Mouse (Mus musculus) embryonic facial prominence, embryonic 13.5 days (tissue): Measurements from ENCODE around the gene Stmnd1. TPM values are rescaled to one million over a fixed set of nuclear protein-coding genes. Genes with fewer than 3 reads are reported as not detected.

Experiments
- ATAC-seq: fragments of 200-750 bp; cut with Nextera tagmentation; 2 replicates; pipeline ENCODE4 v1.8.0; 2017; ENCODE audit warnings: low read depth; ENCODE audit not compliant: insufficient number of reproducible peaks, insufficient read depth, low FRiP score, low TSS enrichment
- H3K27ac ChIP-seq: fragments of 300-500 bp; sonication (generic); 2 replicates; pipeline ENCODE4 v1.5.1; 2015; ENCODE audit warnings: moderate library complexity, mild to moderate bottlenecking, inconsistent platforms
- H3K27me3 ChIP-seq: fragments of 300-500 bp; sonication (generic); 2 replicates; pipeline ENCODE4 v1.6.1; 2015; ENCODE audit warnings: mild to moderate bottlenecking, inconsistent platforms
- H3K36me3 ChIP-seq: fragments of 300-500 bp; sonication (generic); 2 replicates; pipeline ENCODE4 v1.6.1; 2015; ENCODE audit warnings: mild to moderate bottlenecking, inconsistent platforms
- H3K4me1 ChIP-seq: fragments of 300-500 bp; sonication (generic); 2 replicates; pipeline ENCODE4 v1.6.1; 2015; ENCODE audit warnings: inconsistent platforms
- H3K4me2 ChIP-seq: fragments of 300-500 bp; sonication (generic); 2 replicates; pipeline ENCODE4 v1.6.1; 2015; ENCODE audit warnings: moderate library complexity, mild to moderate bottlenecking, inconsistent platforms
- H3K4me3 ChIP-seq: fragments of 300-500 bp; sonication (generic); 2 replicates; pipeline ENCODE4 v1.5.1; 2015; ENCODE audit warnings: mild to moderate bottlenecking, inconsistent platforms
- H3K9ac ChIP-seq: fragments of 300-500 bp; sonication (generic); 2 replicates; pipeline ENCODE4 v1.6.1; 2015; ENCODE audit warnings: mild to moderate bottlenecking, inconsistent platforms
- H3K9me3 ChIP-seq: fragments of 300-500 bp; sonication (generic); 2 replicates; pipeline ENCODE4 v1.6.1; 2016; ENCODE audit warnings: inconsistent platforms
- WGBS: fragments of 180-500 bp; shearing (Covaris S2); methylation state at CpG from one replicate; pipeline ENCODE4 v1.1.7; 2015; ENCODE audit warnings: mixed read lengths; 5-methylcytosine and 5-hydroxymethylcytosine counted together
- polyA plus RNA-seq: library from polyadenylated mRNA; unstranded; fragments of >200 nt; fragmentation: Nextera tagmentation; extraction: Ambion mirVana; gene quantifications from 2 replicates; pipeline ENCODE4 v1.2.1, GENCODE M21; 2015

Stmnd1 gene
- polyA plus RNA-seq, 1 experiment from 2014 or later: not detected

GRCm38 (mm10) chr13:46257847-46258246 is 15.7 kb upstream of the Stmnd1 start:
- ATAC-seq: no peak
- H3K36me3 ChIP-seq: no peaks in the 10 kb centered on the region
- no peak overlapping the region for H3K4me2 ChIP-seq
- H3K4me1 ChIP-seq: peaks cover 9% of the 10 kb centered on the region
- H3K9ac ChIP-seq: no peak overlapping the region
- WGBS: 4% methylated on average over 4 of the region's 4 CpGs
- no peak overlapping the region for H3K4me3 ChIP-seq
- H3K27me3 ChIP-seq: no peaks in the 10 kb centered on the region
- no peak overlapping the region for H3K27ac ChIP-seq
- H3K9me3 ChIP-seq: no peaks in the 10 kb centered on the region

DNA sequence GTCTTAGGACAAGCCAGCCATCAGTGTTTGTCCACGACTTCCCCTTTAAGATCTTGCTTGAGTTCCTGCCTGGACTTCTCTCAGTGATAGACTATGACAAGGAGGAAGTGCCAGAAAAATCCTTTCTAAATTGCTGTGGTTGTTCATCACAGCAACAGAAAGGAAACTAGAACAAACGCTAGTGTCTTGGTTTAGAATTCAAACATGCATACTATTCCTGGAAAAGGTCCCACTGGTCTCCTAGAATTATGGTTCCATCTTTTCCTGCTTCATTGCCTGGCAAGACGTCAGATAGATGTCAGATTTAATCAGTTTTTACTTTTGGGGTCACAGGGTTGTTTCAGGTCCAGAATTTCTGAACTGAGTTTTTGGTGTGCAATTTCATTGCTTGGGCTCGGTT is 14.0 kb upstream of the Stmnd1 start:
- no peak overlapping the region for H3K9ac ChIP-seq
- no peaks in the 10 kb centered on the region for H3K9me3 ChIP-seq
- WGBS: 52% methylated on average over 4 of the region's 4 CpGs
- H3K4me2 ChIP-seq: no peak overlapping the region
- no peak overlapping the region for H3K27ac ChIP-seq
- no peaks in the 10 kb centered on the region for H3K36me3 ChIP-seq
- H3K4me3 ChIP-seq: no peak overlapping the region
- no peaks in the 10 kb centered on the region for H3K27me3 ChIP-seq
- 0 out of 2 replicates have a peak, but pooled peaks cover 4% of the 10 kb centered on the region for H3K4me1 ChIP-seq
- no peak for ATAC-seq

DNA sequence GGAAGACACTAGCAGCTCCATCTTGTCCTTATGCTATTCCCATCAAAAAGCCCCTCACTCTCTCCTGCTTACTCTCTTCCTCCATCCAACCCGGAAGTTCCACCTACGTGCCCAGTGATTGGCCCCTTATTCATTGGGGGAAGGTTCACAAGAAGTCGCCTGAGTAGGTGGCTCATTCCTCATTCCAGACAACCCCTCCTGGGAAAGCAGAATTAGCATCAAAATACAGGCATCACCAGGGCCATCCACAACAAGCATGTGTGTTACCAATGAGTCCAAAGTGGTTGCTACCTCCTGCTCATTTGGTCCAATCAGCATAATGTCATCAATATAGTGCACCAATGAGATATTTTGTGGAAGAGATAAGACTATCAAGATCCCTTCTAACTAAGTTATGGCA is 12.3 kb upstream of the Stmnd1 start:
- Histone ChIP-seq H3K36me3 (no peaks in the 10 kb centered on the region), H3K27ac (no peak overlapping the region), H3K9ac (no peak overlapping the region), H3K4me1 (no peaks in the 10 kb centered on the region), H3K27me3 (no peaks in the 10 kb centered on the region), H3K4me2 (no peak overlapping the region), H3K9me3 (no peaks in the 10 kb centered on the region), H3K4me3 (no peak overlapping the region)
- WGBS: 70% methylated on average over 3 of the region's 3 CpGs
- no peak for ATAC-seq

DNA sequence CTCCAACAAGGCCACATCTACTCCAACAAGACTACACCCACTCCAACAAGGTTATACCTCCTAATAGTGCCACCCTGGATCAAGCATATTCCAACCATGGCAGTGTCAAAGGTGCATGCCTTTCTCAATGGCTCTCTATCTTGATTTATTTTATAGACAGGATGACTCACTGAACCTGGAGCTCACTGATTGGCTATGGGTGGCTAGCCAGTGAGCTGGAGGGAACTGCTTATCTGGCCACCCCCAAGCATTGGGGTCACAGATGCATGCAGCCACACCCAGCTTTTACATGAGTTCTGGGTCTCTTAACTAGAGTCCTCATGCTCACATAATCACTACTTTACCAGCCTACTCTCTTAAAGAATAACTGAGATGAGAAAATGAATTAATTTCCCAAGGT is 5.7 kb upstream of the Stmnd1 start:
- Histone ChIP-seq H3K4me3 (no peak overlapping the region), H3K27ac (no peak overlapping the region), H3K9ac (no peak overlapping the region), H3K4me2 (no peak overlapping the region), H3K36me3 (no peaks in the 10 kb centered on the region), H3K4me1 (peaks cover 19% of the 10 kb centered on the region), H3K27me3 (no peaks in the 10 kb centered on the region), H3K9me3 (no peaks in the 10 kb centered on the region)
- no peak for ATAC-seq

DNA sequence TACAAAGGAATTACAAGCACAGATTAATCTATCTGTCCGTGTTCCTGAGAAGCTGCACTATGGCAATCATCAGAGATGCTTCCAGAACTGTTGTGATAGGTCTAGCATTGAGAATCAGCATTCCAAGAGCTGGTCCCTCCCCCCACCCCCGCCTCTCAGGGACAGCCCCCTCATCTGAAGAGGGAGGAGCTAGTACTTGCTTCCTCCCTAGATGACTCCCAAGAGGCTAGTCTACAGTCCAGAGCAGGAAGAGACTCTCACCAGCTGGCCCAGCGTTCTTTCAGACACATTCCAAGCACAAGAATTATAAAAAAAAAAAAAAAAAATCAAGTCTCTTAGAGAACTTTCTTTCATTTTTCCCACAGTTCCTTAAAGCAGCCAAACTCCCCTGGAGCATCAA is 5.2 kb upstream of the Stmnd1 start:
- H3K27ac ChIP-seq: no peak overlapping the region
- ATAC-seq: no peak
- WGBS: 32% methylated on average over 3 of the region's 3 CpGs

GRCm38 (mm10) chr13:46268815-46269445 is 4.6 kb upstream of the Stmnd1 start:
- Histone ChIP-seq H3K36me3 (no peaks in the 10 kb centered on the region), H3K27me3 (no peaks in the 10 kb centered on the region), H3K4me2 (no peak overlapping the region), H3K9me3 (no peaks in the 10 kb centered on the region), H3K4me3 (no peak overlapping the region), H3K27ac (no peak overlapping the region), H3K4me1 (peaks cover 28% of the 10 kb centered on the region), H3K9ac (no peak overlapping the region)
- no peak for ATAC-seq
- WGBS: 49% methylated on average over 7 of the region's 7 CpGs

More for the DNA sequence above, 5.2 kb upstream of the Stmnd1 start:
- Histone ChIP-seq H3K4me2 (no peak overlapping the region), H3K27me3 (no peaks in the 10 kb centered on the region), H3K36me3 (no peaks in the 10 kb centered on the region), H3K9me3 (no peaks in the 10 kb centered on the region), H3K4me3 (no peak overlapping the region), H3K4me1 (peaks cover 24% of the 10 kb centered on the region), H3K9ac (no peak overlapping the region)

- Histone ChIP-seq H3K4me1 (peaks cover 32% of the 10 kb centered on the region), H3K36me3 (no peaks in the 10 kb centered on the region), H3K4me3 (peak overlapping the region; percentile 26), H3K4me2 (peak overlapping the region; percentile 57), H3K27ac (peak overlapping the region; percentile 74), H3K9me3 (no peaks in the 10 kb centered on the region), H3K27me3 (no peaks in the 10 kb centered on the region), H3K9ac (peak overlapping the region; percentile 49; the same call in 1 of the 2 replicates)
- peak; percentile 26; the same call in 1 of the 2 replicates for ATAC-seq
- WGBS: 6% methylated on average over 17 of the region's 17 CpGs
Measured at GRCm38 (mm10) chr13:46272811-46273452, 589 bp upstream of the Stmnd1 start.

GRCm38 (mm10) chr13:46275701-46276100 is 2.2 kb downstream of the Stmnd1 start:
- no peak overlapping the region for H3K4me3 ChIP-seq
- no peaks in the 10 kb centered on the region for H3K36me3 ChIP-seq
- no peak overlapping the region for H3K9ac ChIP-seq
- H3K4me2 ChIP-seq: no peak overlapping the region
- no peak for ATAC-seq
- no peaks in the 10 kb centered on the region for H3K27me3 ChIP-seq
- no peak overlapping the region for H3K27ac ChIP-seq
- WGBS: 85% methylated on average over 4 of the region's 4 CpGs
- H3K9me3 ChIP-seq: no peaks in the 10 kb centered on the region
- peaks cover 17% of the 10 kb centered on the region for H3K4me1 ChIP-seq

DNA sequence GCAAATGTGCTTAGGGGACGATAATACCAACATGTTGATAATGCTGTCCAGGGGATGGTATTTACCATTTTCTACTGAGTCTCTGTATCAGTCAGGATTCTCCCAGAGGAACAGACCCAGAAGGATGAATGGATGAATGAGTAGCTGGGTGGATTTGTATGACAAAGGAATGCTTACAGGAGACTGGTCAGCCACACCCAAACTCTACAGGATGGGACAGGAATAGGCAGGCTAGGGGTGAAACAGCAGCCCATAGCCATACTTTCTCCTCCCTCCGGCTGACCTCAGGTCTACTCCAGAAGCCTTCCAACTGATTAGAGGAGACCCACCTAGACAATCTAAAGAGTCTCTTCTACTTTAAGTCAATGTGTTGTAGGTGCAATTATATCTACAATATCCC is 9.0 kb downstream of the Stmnd1 start:
- H3K27ac ChIP-seq: no peak overlapping the region
- WGBS: 89% methylated on average over 2 of the region's 2 CpGs
- H3K4me2 ChIP-seq: no peak overlapping the region
- no peak overlapping the region for H3K4me3 ChIP-seq
- no peak for ATAC-seq
- H3K4me1 ChIP-seq: peaks cover under 1% of the 10 kb centered on the region; the same call in 1 of the 2 replicates
- no peaks in the 10 kb centered on the region for H3K36me3 ChIP-seq
- no peaks in the 10 kb centered on the region for H3K27me3 ChIP-seq
- no peaks in the 10 kb centered on the region for H3K9me3 ChIP-seq
- H3K9ac ChIP-seq: no peak overlapping the region

- H3K27ac ChIP-seq: peak overlapping the region; percentile 68; the same call in 1 of the 2 replicates
- peaks cover 10% of the 10 kb centered on the region for H3K4me1 ChIP-seq
- H3K4me2 ChIP-seq: no peak overlapping the region
- 43% methylated on average over 8 of the region's 8 CpGs for WGBS
- no peaks in the 10 kb centered on the region for H3K36me3 ChIP-seq
- no peak overlapping the region for H3K9ac ChIP-seq
- H3K27me3 ChIP-seq: no peaks in the 10 kb centered on the region
- ATAC-seq: no peak
- H3K4me3 ChIP-seq: no peak overlapping the region
- no peaks in the 10 kb centered on the region for H3K9me3 ChIP-seq
Measured at GRCm38 (mm10) chr13:46287801-46288200, 14.3 kb downstream of the Stmnd1 start.

- Histone ChIP-seq H3K4me2 (no peak overlapping the region), H3K27ac (peak overlapping the region; percentile 68; the same call in 1 of the 2 replicates), H3K9me3 (no peaks in the 10 kb centered on the region), H3K36me3 (no peaks in the 10 kb centered on the region), H3K27me3 (no peaks in the 10 kb centered on the region), H3K4me1 (peaks cover 10% of the 10 kb centered on the region), H3K4me3 (no peak overlapping the region), H3K9ac (no peak overlapping the region)
- WGBS: 40% methylated on average over 5 of the region's 5 CpGs
- ATAC-seq: no peak
Measured at GRCm38 (mm10) chr13:46288372-46288771, 14.9 kb downstream of the Stmnd1 start.

DNA sequence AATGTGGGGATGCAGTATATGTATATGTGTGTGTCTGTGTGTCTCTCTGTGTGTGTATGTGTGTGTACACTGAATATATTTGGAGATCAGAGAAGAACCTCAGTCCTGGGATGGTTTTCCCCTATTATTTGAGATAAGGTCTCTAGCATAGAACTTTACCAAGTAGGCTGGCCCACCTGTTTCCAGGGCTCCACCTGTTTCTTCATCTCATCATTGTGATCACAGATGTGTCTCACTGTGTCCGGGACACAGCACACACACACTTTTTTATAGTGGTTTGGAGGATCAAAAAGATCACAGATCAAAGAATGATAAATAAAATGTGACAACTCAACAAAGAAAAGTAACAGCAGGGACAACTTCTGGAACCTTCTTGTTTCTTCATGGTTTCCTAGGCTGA is 17.0 kb downstream of the Stmnd1 start:
- Histone ChIP-seq H3K27me3 (no peaks in the 10 kb centered on the region), H3K4me2 (no peak overlapping the region), H3K4me1 (peaks cover 10% of the 10 kb centered on the region), H3K4me3 (no peak overlapping the region), H3K9ac (no peak overlapping the region), H3K27ac (no peak overlapping the region), H3K36me3 (no peaks in the 10 kb centered on the region), H3K9me3 (no peaks in the 10 kb centered on the region)
- 59% methylated on average over 1 of the region's 1 CpGs for WGBS
- no peak for ATAC-seq
